Mouse (Mus musculus) midbrain, embryonic 14.5 days (tissue): Measurements from ENCODE around the gene Tigar. TPM values are rescaled to one million over a fixed set of nuclear protein-coding genes. Genes with fewer than 3 reads are reported as not detected.

Source experiments
- ATAC-seq: fragments of 200-750 bp; cut with Nextera tagmentation; 2 replicates; pipeline ENCODE4 v1.8.0; 2017; ENCODE audit warnings: moderate number of reproducible peaks, moderate library complexity; ENCODE audit not compliant: low FRiP score, low TSS enrichment
- DNase-seq: peaks from one replicate; pipeline ENCODE4 v3.0.0-alpha.2; 2015
- H3K27ac ChIP-seq: fragments of 300-500 bp; sonication (generic); replicated peaks from 2 replicates; pipeline ENCODE4 v1.5.1; 2014; ENCODE audit warnings: mild to moderate bottlenecking, low read depth, low read length, moderate library complexity
- H3K27me3 ChIP-seq: fragments of 300-500 bp; sonication (generic); 2 replicates; pipeline ENCODE4 v1.6.1; 2014; ENCODE audit warnings: low read length, control low read depth, mixed read lengths; ENCODE audit not compliant: control insufficient read depth, insufficient read depth
- H3K36me3 ChIP-seq: fragments of 300-500 bp; sonication (generic); 2 replicates; pipeline ENCODE4 v1.6.1; 2014; ENCODE audit warnings: low read length, control low read depth; ENCODE audit not compliant: control insufficient read depth, insufficient read depth
- H3K4me1 ChIP-seq: fragments of 300-500 bp; sonication (generic); 2 replicates; pipeline ENCODE4 v1.6.1; 2014; ENCODE audit warnings: mild to moderate bottlenecking, antibody characterized with exemption, low read length, control low read depth; ENCODE audit not compliant: control insufficient read depth, insufficient read depth
- H3K4me2 ChIP-seq: fragments of 300-500 bp; sonication (generic); 2 replicates; pipeline ENCODE4 v1.6.1; 2014; ENCODE audit warnings: mild to moderate bottlenecking, low read length, moderate library complexity
- H3K4me3 ChIP-seq: fragments of 300-500 bp; sonication (generic); replicated peaks from 2 replicates; pipeline ENCODE4 v1.5.1; 2014; ENCODE audit warnings: low read depth, low read length
- H3K9ac ChIP-seq: fragments of 300-500 bp; sonication (generic); replicated peaks from 2 replicates; pipeline ENCODE4 v1.6.1; 2014; ENCODE audit warnings: mild to moderate bottlenecking, low read length, moderate library complexity
- H3K9me3 ChIP-seq: fragments of 300-500 bp; sonication (generic); 2 replicates; pipeline ENCODE4 v1.6.1; 2016; ENCODE audit warnings: low read length, control low read depth, mixed read lengths; ENCODE audit not compliant: control insufficient read depth
- WGBS: fragments of 180-500 bp; shearing (Covaris S2); extraction: QIAGEN DNeasy Blood & Tissue Kit; methylation state at CpG from one replicate; pipeline ENCODE4 v1.1.7; 2014; 5-methylcytosine and 5-hydroxymethylcytosine counted together
- polyA plus RNA-seq: library from polyadenylated mRNA; unstranded; fragments of >200 nt; fragmentation: Nextera tagmentation; extraction: Ambion mirVana; gene quantifications from 2 replicates; pipeline ENCODE4 v1.2.1, GENCODE M21; 2014

Gene Tigar
- polyA plus RNA-seq, 1 experiment from 2014 or later, result 6.5 TPM

GRCm38 (mm10) chr6:127106726-127107125 lies 2.6 kb downstream of the Tigar start:
- no peaks in the 10 kb centered on the region for H3K27me3 ChIP-seq
- H3K36me3 ChIP-seq, result no peaks in the 10 kb centered on the region
- H3K4me1 ChIP-seq, result peaks cover 6% of the 10 kb centered on the region; the same call in 1 of the 2 replicates
- ATAC-seq (no peak), DNase-seq (no peak)
- H3K9me3 ChIP-seq, result no peaks in the 10 kb centered on the region
- H3K27ac ChIP-seq, result no peak overlapping the region
- H3K9ac ChIP-seq, result no peak overlapping the region
- WGBS, result 50% methylated on average over 5 of the region's 5 CpGs
- no peak overlapping the region for H3K4me2 ChIP-seq
- H3K4me3 ChIP-seq, result no peak overlapping the region

DNA sequence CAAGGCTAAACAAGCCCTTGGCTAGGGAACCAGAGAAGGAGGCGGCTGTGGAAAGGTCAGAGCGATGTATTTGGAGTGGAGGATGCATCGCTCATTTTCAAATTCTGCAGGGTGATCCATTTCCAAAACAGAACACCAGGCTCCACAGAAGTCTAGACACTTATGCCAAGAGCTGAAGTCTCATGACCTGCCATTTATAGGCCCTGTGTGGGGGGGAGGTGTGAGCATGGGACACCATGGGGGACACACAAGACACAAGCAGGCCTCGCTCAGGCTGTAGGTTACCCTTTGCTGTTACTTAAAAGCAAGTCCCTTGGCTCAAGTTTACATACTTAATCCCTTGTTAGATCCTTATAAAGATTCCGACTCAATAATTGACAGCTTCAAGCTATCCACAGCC lies 3.2 kb downstream of the Tigar start:
- Histone ChIP-seq H3K4me1 (peaks cover 6% of the 10 kb centered on the region; the same call in 1 of the 2 replicates), H3K4me3 (no peak overlapping the region), H3K36me3 (peaks cover 3% of the 10 kb centered on the region), H3K4me2 (no peak overlapping the region), H3K27ac (no peak overlapping the region), H3K9ac (no peak overlapping the region), H3K9me3 (no peaks in the 10 kb centered on the region), H3K27me3 (no peaks in the 10 kb centered on the region)
- ATAC-seq (no peak), DNase-seq (no peak)
- WGBS, result 84% methylated on average over 5 of the region's 5 CpGs

DNA sequence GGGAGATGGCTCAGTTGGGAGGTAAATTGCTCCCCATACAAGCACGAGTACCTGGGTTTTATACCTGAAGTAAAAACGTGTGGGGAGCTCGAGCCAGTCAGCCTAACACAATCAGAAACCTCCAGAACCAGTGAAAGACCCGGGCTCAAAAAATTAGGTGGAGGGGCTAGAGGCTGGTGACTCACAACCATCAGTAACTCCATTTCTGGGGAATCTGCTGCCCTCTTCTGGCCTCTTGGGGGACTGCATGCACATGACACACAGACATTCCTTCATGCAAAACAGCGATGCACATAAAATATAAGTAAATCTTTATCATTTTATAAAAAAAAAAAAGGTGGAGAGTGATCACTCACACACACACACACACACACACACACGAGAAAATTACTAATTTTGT lies 4.2 kb downstream of the Tigar start:
- no peak for ATAC-seq
- Histone ChIP-seq H3K4me2 (no peak overlapping the region), H3K9me3 (no peaks in the 10 kb centered on the region), H3K4me1 (peaks cover 6% of the 10 kb centered on the region; the same call in 1 of the 2 replicates), H3K4me3 (no peak overlapping the region), H3K27ac (no peak overlapping the region), H3K9ac (no peak overlapping the region), H3K27me3 (no peaks in the 10 kb centered on the region), H3K36me3 (peaks cover 9% of the 10 kb centered on the region)
- 65% methylated on average over 6 of the region's 6 CpGs for WGBS
- DNase-seq, result peak; percentile 60

DNA sequence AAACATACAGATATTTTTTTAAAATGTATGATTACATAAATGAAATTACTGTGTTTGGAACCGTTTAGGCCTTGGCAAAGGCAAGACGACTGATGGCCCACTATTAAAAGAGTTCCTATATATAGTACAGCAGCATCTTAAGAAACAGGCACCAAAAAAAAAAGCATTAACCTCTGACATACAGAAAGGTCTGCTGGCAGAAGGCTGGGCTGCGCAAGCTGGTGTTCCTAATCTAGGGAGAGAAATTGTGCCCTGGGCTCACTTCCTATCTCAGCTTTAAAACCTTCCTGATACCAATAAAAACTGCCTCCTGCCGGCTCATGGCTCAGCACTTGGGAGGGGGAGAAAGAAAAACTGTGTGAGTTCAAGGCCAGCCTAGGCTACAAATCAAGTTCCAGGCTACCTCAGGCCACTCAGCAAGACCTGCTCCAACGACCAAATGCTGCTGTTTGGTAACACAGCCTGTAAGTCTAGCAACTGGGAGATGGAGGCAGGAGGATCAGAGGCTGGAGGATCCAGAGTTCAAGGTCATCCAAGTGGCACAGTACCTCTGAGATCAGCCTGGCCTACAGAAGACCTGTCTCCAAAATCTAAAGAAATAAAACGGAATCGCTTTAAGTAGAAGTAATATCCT lies 4.8 kb downstream of the Tigar start:
- ATAC-seq, result no peak
- no peaks in the 10 kb centered on the region for H3K27me3 ChIP-seq
- H3K36me3 ChIP-seq, result peaks cover 9% of the 10 kb centered on the region
- H3K9ac ChIP-seq, result no peak overlapping the region
- H3K27ac ChIP-seq, result no peak overlapping the region
- H3K4me2 ChIP-seq, result no peak overlapping the region
- DNase-seq, result no peak
- no peak overlapping the region for H3K4me3 ChIP-seq
- WGBS, result 89% methylated on average over 7 of the region's 7 CpGs
- no peaks in the 10 kb centered on the region for H3K9me3 ChIP-seq
- H3K4me1 ChIP-seq, result peaks cover 6% of the 10 kb centered on the region; the same call in 1 of the 2 replicates

GRCm38 (mm10) chr6:127103506-127104275 lies 5.7 kb downstream of the Tigar start:
- Histone ChIP-seq H3K9ac (no peak overlapping the region), H3K27ac (no peak overlapping the region), H3K9me3 (no peaks in the 10 kb centered on the region), H3K27me3 (no peaks in the 10 kb centered on the region), H3K36me3 (peaks cover 9% of the 10 kb centered on the region), H3K4me2 (no peak overlapping the region), H3K4me1 (peaks cover 4% of the 10 kb centered on the region; the same call in 1 of the 2 replicates), H3K4me3 (no peak overlapping the region)
- 94% methylated on average over 6 of the region's 6 CpGs for WGBS
- ATAC-seq, result no peak
- no peak for DNase-seq

- Histone ChIP-seq H3K27me3 (no peaks in the 10 kb centered on the region), H3K4me1 (no peaks in the 10 kb centered on the region), H3K4me3 (no peak overlapping the region), H3K4me2 (no peak overlapping the region), H3K36me3 (peaks cover 29% of the 10 kb centered on the region), H3K9me3 (no peaks in the 10 kb centered on the region), H3K27ac (no peak overlapping the region), H3K9ac (no peak overlapping the region)
- ATAC-seq (no peak), DNase-seq (peak; percentile 35)
- 60% methylated on average over 7 of the region's 7 CpGs for whole genome bisulfite sequencing
Measured at GRCm38 (mm10) chr6:127094565-127094964, 14.8 kb downstream of the Tigar start.

- Histone ChIP-seq H3K27ac (no peak overlapping the region), H3K4me3 (no peak overlapping the region), H3K36me3 (peaks cover 35% of the 10 kb centered on the region), H3K9ac (no peak overlapping the region), H3K9me3 (no peaks in the 10 kb centered on the region), H3K4me2 (no peak overlapping the region), H3K27me3 (no peaks in the 10 kb centered on the region), H3K4me1 (no peaks in the 10 kb centered on the region)
- no peak for DNase-seq
- WGBS, result 74% methylated on average over 4 of the region's 4 CpGs
- ATAC-seq, result no peak
Measured at GRCm38 (mm10) chr6:127086739-127087138, 22.6 kb downstream of the Tigar start.

DNA sequence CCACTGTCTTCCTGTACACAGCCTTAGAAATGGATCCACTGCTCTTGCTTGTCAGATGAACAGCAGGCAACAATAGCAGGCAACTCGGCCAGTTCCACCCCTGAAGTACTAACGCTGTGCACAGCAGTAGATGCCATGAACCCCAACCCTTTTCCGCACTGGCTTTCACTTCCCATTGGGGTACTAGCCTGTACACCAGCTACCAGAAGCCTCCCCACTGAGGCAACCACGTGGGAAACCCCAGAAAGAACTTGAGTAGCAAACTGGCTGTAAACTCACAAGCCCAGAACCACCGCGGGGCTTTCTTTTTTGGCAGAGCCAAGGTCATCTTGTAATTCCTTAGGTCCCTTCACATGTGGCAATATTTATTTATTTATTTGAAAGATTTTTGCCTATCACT lies 27.5 kb downstream of the Tigar start:
- H3K9ac ChIP-seq, result no peak overlapping the region
- ATAC-seq (no peak), DNase-seq (no peak)
- no peak overlapping the region for H3K27ac ChIP-seq
- H3K9me3 ChIP-seq, result no peaks in the 10 kb centered on the region
- no peak overlapping the region for H3K4me2 ChIP-seq
- peaks cover 6% of the 10 kb centered on the region for H3K4me1 ChIP-seq
- H3K27me3 ChIP-seq, result no peaks in the 10 kb centered on the region; the same call in 1 of the 2 replicates
- 76% methylated on average over 6 of the region's 6 CpGs for WGBS
- 0 out of 2 replicates have a peak, but pooled peaks cover 2% of the 10 kb centered on the region for H3K36me3 ChIP-seq
- H3K4me3 ChIP-seq, result no peak overlapping the region
